Mouse (Mus musculus) inflammation-experienced regulatory T-cells (primary cell): Measurements from ENCODE around the gene Gm21440. TPM values are rescaled to one million over a fixed set of nuclear protein-coding genes. Genes with fewer than 3 reads are reported as not detected.

Experiments used
- polyA plus RNA-seq, 2 experiments: library from polyadenylated mRNA; unstranded; fragments of 100-300 nt; shearing (Covaris generic); gene quantifications; one replicate each; pipeline ENCODE4 v1.2.1; 2017

Gene Gm21440
- polyA plus RNA-seq = not detected

GRCm38 (mm10) chrY:13252091-13252490 is at the start of gene Gm21440, which contains the start of gene Gm21454:
Gm21440 (plus strand) TSS chrY:13252391.
Gm21454 (plus strand) TSS chrY:13252442.

DNA sequence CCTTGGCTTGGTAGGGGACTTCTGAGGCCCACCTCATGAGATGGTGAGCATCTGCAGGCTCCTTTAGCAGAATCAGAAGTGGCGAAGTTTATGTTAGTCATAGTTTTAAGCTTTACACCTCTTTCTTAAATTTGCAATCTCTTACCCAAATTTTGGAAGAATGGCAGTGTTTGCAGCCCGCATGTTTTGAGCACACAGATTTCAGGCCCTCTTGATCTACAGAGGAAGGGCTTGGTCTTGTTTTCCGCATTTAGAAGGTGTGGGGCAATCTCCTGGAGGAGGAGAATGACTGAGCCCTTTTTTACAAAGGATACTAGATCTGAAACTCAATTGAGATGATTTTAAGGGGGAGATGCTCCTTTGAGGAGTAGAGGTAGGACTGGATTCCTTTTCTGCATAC is 28.4 kb upstream of the Gm21440 start, which contains the start of gene Gm21828:
TSS of gene Gm21828 (minus strand) at position 101 of the 400 bp plus-strand sequence.

Other genes with a start within 250 kb of the Gm21440 start
- gene Gm20807, start 209.5 kb upstream of the Gm21440 start, polyA plus RNA-seq = not detected
- gene Gm21891, start 118.9 kb upstream of the Gm21440 start, polyA plus RNA-seq = not detected
- gene Gm21425, start 90.4 kb upstream of the Gm21440 start, polyA plus RNA-seq = not detected
- not detected for gene Gm21828, start 28.5 kb upstream of the Gm21440 start, polyA plus RNA-seq
- not detected for gene Gm21454, start 51 bp downstream of the Gm21440 start, polyA plus RNA-seq
- gene Gm21725, start 96.7 kb downstream of the Gm21440 start, polyA plus RNA-seq = not detected
- gene Gm21866, start 213.2 kb downstream of the Gm21440 start, polyA plus RNA-seq = not detected
- not detected for gene Gm20773, start 241.6 kb downstream of the Gm21440 start, polyA plus RNA-seq